Mouse (Mus musculus) embryonic facial prominence, embryonic 14.5 days (tissue): ENCODE results near the gene Adcy7. TPM values are rescaled to one million over a fixed set of nuclear protein-coding genes. Genes with fewer than 3 reads are reported as not detected.

Experiments used
- ATAC-seq: fragments of 200-750 bp; cut with Nextera tagmentation; 2 replicates; pipeline ENCODE4 v1.8.0; 2017; ENCODE audit warnings: low read depth, moderate number of reproducible peaks, moderate TSS enrichment
- DNase-seq: peaks from one replicate; pipeline ENCODE4 v3.0.0-alpha.2; 2015; ENCODE audit warnings: low spot score
- H3K27ac ChIP-seq: fragments of 300-500 bp; sonication (generic); replicated peaks from 2 replicates; pipeline ENCODE4 v1.5.1; 2014; ENCODE audit warnings: low read depth, mild to moderate bottlenecking, low read length, moderate library complexity
- H3K27me3 ChIP-seq: fragments of 300-500 bp; sonication (generic); replicated peaks from 2 replicates; pipeline ENCODE4 v1.6.1; 2014; ENCODE audit warnings: low read length; ENCODE audit not compliant: control insufficient read depth, insufficient read depth
- H3K36me3 ChIP-seq: fragments of 300-500 bp; sonication (generic); 2 replicates; pipeline ENCODE4 v1.6.1; 2014; ENCODE audit warnings: low read length, mixed read lengths; ENCODE audit not compliant: control insufficient read depth, insufficient read depth
- H3K4me1 ChIP-seq: fragments of 300-500 bp; sonication (generic); 2 replicates; pipeline ENCODE4 v1.6.1; 2014; ENCODE audit warnings: antibody characterized with exemption, low read length; ENCODE audit not compliant: control insufficient read depth, insufficient read depth
- H3K4me2 ChIP-seq: fragments of 300-500 bp; sonication (generic); 2 replicates; pipeline ENCODE4 v1.6.1; 2014; ENCODE audit warnings: low read depth, mild to moderate bottlenecking, low read length, moderate library complexity, mixed read lengths
- H3K4me3 ChIP-seq: fragments of 300-500 bp; sonication (generic); 2 replicates; pipeline ENCODE4 v1.5.1; 2014; ENCODE audit warnings: low read depth, mild to moderate bottlenecking, low read length
- H3K9ac ChIP-seq: fragments of 300-500 bp; sonication (generic); 2 replicates; pipeline ENCODE4 v1.6.1; 2014; ENCODE audit warnings: low read depth, mild to moderate bottlenecking, low read length, moderate library complexity, mixed read lengths
- H3K9me3 ChIP-seq: fragments of 300-500 bp; sonication (generic); 2 replicates; pipeline ENCODE4 v1.6.1; 2016; ENCODE audit warnings: low read length; ENCODE audit not compliant: control insufficient read depth
- WGBS: fragments of 180-500 bp; shearing (Covaris S2); extraction: QIAGEN DNeasy Blood & Tissue Kit; methylation state at CpG from one replicate; pipeline ENCODE4 v1.1.7; 2014; 5-methylcytosine and 5-hydroxymethylcytosine counted together
- polyA plus RNA-seq: library from polyadenylated mRNA; unstranded; fragments of >200 nt; fragmentation: Nextera tagmentation; extraction: Ambion mirVana; gene quantifications from 2 replicates; pipeline ENCODE4 v1.2.1, GENCODE M21; 2014

Adcy7 gene
- polyA plus RNA-seq, 1 experiment from 2014 or later: 7.3 TPM

GRCm38 (mm10) chr8:88299907-88300603 lies 27.9 kb downstream of the Adcy7 start:
- H3K36me3 ChIP-seq: no peaks in the 10 kb centered on the region
- no peaks in the 10 kb centered on the region for H3K27me3 ChIP-seq
- ATAC-seq (peak; percentile 42; the same call in 1 of the 2 replicates), DNase-seq (peak; percentile 22)
- H3K4me3 ChIP-seq: no peak overlapping the region
- H3K27ac ChIP-seq: 0 out of 2 replicates have a peak overlapping the region, but pooled peaks have one; percentile 28
- 64% methylated on average over 6 of the region's 10 CpGs for WGBS
- H3K9ac ChIP-seq: no peak overlapping the region
- no peaks in the 10 kb centered on the region for H3K9me3 ChIP-seq
- no peak overlapping the region for H3K4me2 ChIP-seq
- 0 out of 2 replicates have a peak, but pooled peaks cover 4% of the 10 kb centered on the region for H3K4me1 ChIP-seq

GRCm38 (mm10) chr8:88301589-88302437 lies 29.6 kb downstream of the Adcy7 start:
- Histone ChIP-seq H3K27ac (no peak overlapping the region), H3K27me3 (no peaks in the 10 kb centered on the region), H3K9ac (no peak overlapping the region), H3K9me3 (no peaks in the 10 kb centered on the region), H3K36me3 (no peaks in the 10 kb centered on the region), H3K4me3 (no peak overlapping the region), H3K4me2 (no peak overlapping the region), H3K4me1 (0 out of 2 replicates have a peak, but pooled peaks cover 4% of the 10 kb centered on the region)
- peak; percentile 36 for DNase-seq
- no peak for ATAC-seq
- WGBS: 61% methylated on average over 15 of the region's 15 CpGs

- Histone ChIP-seq H3K4me1 (no peaks in the 10 kb centered on the region), H3K9ac (no peak overlapping the region), H3K27ac (no peak overlapping the region), H3K4me3 (no peak overlapping the region), H3K4me2 (no peak overlapping the region), H3K36me3 (no peaks in the 10 kb centered on the region), H3K9me3 (no peaks in the 10 kb centered on the region), H3K27me3 (no peaks in the 10 kb centered on the region)
- no peak for ATAC-seq
- DNase-seq: no peak
- WGBS: 93% methylated on average over 4 of the region's 4 CpGs
Observed at GRCm38 (mm10) chr8:88305814-88306213, 33.6 kb downstream of the Adcy7 start.

- no peak for ATAC-seq
- no peak overlapping the region for H3K4me2 ChIP-seq
- no peaks in the 10 kb centered on the region for H3K27me3 ChIP-seq
- H3K4me1 ChIP-seq: no peaks in the 10 kb centered on the region
- WGBS: 68% methylated on average over 14 of the region's 14 CpGs
- H3K36me3 ChIP-seq: no peaks in the 10 kb centered on the region
- no peak overlapping the region for H3K4me3 ChIP-seq
- DNase-seq: no peak
- H3K9me3 ChIP-seq: no peaks in the 10 kb centered on the region
- H3K27ac ChIP-seq: no peak overlapping the region
- H3K9ac ChIP-seq: no peak overlapping the region
Observed at GRCm38 (mm10) chr8:88306511-88306910, 34.3 kb downstream of the Adcy7 start.

GRCm38 (mm10) chr8:88307736-88308135 lies 35.5 kb downstream of the Adcy7 start:
- Histone ChIP-seq H3K9ac (no peak overlapping the region), H3K4me2 (no peak overlapping the region), H3K4me3 (no peak overlapping the region), H3K27ac (no peak overlapping the region), H3K36me3 (no peaks in the 10 kb centered on the region), H3K27me3 (no peaks in the 10 kb centered on the region), H3K9me3 (no peaks in the 10 kb centered on the region), H3K4me1 (no peaks in the 10 kb centered on the region)
- DNase-seq (no peak), ATAC-seq (no peak)
- WGBS: 81% methylated on average over 4 of the region's 4 CpGs

- DNase-seq (no peak), ATAC-seq (no peak)
- H3K27ac ChIP-seq: no peak overlapping the region
- no peak overlapping the region for H3K4me3 ChIP-seq
- H3K4me1 ChIP-seq: no peaks in the 10 kb centered on the region
- H3K9ac ChIP-seq: no peak overlapping the region
- no peak overlapping the region for H3K4me2 ChIP-seq
- H3K27me3 ChIP-seq: no peaks in the 10 kb centered on the region
- H3K9me3 ChIP-seq: no peaks in the 10 kb centered on the region
- H3K36me3 ChIP-seq: no peaks in the 10 kb centered on the region
- WGBS: 73% methylated on average over 10 of the region's 10 CpGs
Observed at GRCm38 (mm10) chr8:88309274-88309873, 37.2 kb downstream of the Adcy7 start.

- no peaks in the 10 kb centered on the region for H3K9me3 ChIP-seq
- DNase-seq: no peak
- ATAC-seq: no peak
- no peak overlapping the region for H3K4me3 ChIP-seq
- WGBS: 87% methylated on average over 7 of the region's 7 CpGs
- no peaks in the 10 kb centered on the region for H3K4me1 ChIP-seq
- no peak overlapping the region for H3K4me2 ChIP-seq
- H3K36me3 ChIP-seq: no peaks in the 10 kb centered on the region
- no peak overlapping the region for H3K9ac ChIP-seq
- no peaks in the 10 kb centered on the region for H3K27me3 ChIP-seq
- H3K27ac ChIP-seq: no peak overlapping the region
Observed at GRCm38 (mm10) chr8:88309881-88310280, 37.7 kb downstream of the Adcy7 start.

- H3K27ac ChIP-seq: no peak overlapping the region
- H3K4me3 ChIP-seq: no peak overlapping the region
- no peak overlapping the region for H3K9ac ChIP-seq
- no peaks in the 10 kb centered on the region for H3K4me1 ChIP-seq
- no peak overlapping the region for H3K4me2 ChIP-seq
- ATAC-seq: no peak
- no peaks in the 10 kb centered on the region for H3K36me3 ChIP-seq
- WGBS: 92% methylated on average over 13 of the region's 13 CpGs
- H3K9me3 ChIP-seq: no peaks in the 10 kb centered on the region
- no peak for DNase-seq
- no peaks in the 10 kb centered on the region for H3K27me3 ChIP-seq
Observed at GRCm38 (mm10) chr8:88310286-88310685, 38.1 kb downstream of the Adcy7 start.
